Mouse (Mus musculus): ENCODE data around the gene BC037034. TPM values are rescaled to one million over a fixed set of nuclear protein-coding genes. Genes with fewer than 3 reads are reported as not detected.
A peak's percentile ranks its signal among the peaks of the same experiment; 100 is the strongest.

BC037034 gene
- polyA plus RNA-seq, 1 experiment, result 88.8 TPM

DNA sequence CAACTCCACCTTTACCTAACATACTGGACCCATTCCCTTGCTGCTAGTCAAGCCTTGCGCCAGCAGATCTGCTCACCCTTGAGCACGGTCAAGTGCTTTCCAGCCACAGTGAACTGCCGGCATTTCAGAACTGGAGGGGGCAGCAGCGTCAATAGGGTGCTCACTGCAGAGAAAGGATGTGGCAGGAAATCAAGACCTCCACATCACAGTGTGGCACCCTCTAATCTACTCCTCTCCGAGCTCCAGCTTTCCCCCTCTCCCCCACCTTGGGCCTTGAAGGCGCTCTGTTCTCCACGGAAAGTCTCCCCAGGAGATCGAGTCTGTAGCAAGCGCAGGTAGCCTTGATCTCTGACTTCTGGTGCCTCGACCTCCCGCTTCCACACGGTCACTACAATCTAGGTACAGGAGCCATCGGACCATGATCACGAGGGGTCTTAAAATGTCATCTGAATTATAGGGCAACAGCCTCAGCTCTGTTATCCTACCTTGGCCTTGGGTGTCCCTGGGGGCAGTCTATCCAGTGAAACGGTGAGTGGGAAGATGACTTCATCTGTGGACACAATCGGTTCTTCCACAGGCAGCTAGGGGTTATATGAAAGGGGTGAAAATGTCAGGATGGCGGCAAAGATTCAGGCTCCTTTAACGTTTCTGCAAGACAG is 1.1 kb downstream of the BC037034 start:
- no peak for DNase-seq (ENCODE audit: extremely low spot score in 1 of 2, low spot score in 1 of 2)

DNA sequence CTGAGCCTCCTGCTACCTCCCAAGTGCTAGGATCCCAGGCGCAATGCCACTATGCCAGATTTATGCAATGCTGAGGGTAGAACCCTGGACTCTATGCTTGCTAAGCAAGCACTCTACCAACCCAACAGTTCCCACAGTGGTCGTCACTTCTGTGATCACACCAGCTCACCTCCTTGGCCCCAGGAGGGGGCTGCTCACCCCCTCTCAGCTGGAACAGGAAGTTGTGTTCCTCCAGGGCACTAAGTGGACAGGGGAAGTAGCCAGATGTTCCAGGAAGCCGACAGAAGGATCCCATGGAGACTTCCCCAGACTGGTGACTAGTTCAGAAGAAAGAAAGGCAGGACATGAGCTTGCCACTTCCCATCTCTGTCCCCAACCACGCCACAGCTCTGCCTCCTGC is 1.8 kb downstream of the BC037034 start:
- no peak for DNase-seq (ENCODE audit: extremely low spot score in 1 of 2, low spot score in 1 of 2)

DNA sequence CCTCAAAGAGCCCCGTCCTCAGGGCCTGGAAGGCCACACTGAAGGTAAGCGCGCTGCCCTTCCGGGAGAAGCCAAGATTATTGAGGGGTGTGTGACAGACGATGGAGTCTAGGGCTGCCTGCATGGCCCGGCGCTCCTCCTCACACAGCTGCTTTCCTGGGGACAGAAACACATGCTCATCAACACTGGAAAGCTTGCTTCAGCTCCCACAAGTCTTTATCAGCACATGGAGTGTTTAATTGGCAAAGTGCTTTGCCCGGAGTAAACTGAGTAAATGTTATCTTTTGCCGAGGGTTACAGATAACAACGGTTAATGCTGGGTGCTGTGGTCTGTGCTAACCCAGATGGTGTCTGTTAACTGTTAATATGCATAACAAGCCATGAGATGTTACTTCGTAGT is 3.0 kb downstream of the BC037034 start:
- no peak for DNase-seq (ENCODE audit: extremely low spot score in 1 of 2, low spot score in 1 of 2)

DNA sequence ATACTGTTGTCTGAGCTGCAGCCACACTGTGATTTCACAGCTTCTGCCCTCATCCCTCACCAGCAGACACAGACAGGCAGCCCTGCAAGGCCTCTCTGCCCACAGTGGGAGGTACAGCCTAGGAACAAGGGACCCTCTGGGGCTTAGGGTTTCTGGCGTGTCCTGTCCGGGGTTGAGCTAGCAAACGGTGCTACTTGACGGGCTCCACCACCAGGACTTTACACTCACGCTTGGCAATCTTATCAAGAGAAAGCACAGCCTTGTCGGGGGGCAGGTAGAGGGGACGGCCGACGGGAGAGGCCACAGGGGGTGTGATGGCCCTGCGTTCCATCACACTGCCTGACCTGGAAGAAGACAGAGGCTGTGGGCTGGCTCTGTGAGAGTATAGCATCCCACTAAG is 3.8 kb downstream of the BC037034 start:
- DNase-seq (ENCODE audit: extremely low spot score in 1 of 2, low spot score in 1 of 2), result no peak

DNA sequence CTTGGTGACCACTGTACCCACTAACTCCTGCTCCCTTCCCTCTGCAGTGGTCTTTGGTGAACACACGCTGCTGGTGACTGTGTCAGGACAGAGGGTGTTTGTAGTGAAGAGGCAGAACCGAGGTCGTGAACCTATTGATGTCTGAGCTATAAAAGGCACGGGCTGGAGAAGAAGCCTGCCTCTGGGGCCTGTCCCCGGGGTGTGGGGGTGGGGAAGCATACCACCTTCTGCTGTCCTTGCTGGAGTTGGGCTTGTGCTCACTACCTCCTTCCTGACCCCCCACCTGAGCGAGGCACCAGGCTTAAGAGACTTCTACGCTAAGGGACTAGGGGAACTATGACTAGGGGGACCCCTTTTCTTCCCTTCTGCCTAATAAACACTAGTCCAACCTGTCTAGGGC is 4.8 kb downstream of the BC037034 start:
- no peak for DNase-seq (ENCODE audit: extremely low spot score in 1 of 2, low spot score in 1 of 2)

DNA sequence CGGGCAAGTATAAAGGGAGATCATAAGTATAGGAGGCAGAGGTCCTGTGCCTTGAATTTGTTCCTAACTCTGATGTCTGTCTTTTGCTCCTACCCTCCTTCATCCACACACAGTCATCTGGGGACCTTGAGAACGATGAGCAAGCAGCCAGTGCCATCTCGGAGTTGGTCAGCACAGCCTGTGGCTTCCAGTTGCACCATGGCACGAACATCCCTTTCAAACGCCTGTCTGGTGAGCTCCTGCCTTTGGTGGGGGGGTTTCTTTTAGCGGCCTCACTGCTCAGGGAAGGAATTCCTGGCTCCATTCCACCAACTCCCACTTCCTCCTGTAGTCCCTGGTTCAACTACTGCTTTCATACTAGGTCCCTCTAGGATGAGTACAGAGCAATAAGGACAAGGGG is 5.3 kb downstream of the BC037034 start:
- DNase-seq (ENCODE audit: extremely low spot score in 1 of 2, low spot score in 1 of 2), result no peak

DNA sequence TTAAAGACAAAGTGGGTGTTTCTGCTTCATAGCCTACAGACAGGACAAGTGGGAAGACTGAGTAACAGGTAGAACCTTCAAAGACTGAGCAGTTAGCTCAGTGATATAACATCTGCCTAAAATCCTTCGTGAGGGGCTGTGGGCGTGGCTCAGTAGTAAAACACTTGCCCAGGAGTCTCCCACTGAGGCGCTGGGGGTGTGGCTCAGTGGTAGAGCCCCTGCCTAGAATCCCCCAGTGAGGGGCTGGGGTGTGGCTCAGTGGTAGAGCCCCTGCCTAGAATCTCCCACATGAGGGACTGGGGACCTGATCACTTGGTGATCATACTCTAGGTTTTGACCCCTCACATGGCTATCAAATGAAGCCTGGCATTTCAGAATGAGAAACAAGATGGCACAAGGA is 5.8 kb downstream of the BC037034 start:
- DNase-seq (ENCODE audit: extremely low spot score in 1 of 2, low spot score in 1 of 2), result no peak

DNA sequence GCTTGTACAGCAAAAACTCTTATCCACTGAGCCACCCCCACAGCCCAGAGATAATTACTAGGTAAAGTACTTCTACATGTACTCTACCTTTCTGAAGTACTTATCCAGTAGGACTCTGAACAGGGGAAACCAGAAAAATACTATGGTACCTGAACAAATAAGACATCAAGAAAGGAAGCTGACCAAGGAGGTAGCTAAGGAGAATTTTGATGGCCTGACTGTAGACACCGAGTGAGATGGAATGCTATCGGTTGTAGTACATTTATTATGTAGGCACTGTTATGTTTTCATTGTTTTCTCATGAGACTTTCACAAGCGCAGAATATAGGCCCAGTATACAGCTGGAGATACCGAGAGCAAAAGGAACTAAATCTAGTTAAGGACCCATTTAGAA is 6.3 kb downstream of the BC037034 start:
- DNase-seq (ENCODE audit: extremely low spot score in 1 of 2, low spot score in 1 of 2), result no peak

DNA sequence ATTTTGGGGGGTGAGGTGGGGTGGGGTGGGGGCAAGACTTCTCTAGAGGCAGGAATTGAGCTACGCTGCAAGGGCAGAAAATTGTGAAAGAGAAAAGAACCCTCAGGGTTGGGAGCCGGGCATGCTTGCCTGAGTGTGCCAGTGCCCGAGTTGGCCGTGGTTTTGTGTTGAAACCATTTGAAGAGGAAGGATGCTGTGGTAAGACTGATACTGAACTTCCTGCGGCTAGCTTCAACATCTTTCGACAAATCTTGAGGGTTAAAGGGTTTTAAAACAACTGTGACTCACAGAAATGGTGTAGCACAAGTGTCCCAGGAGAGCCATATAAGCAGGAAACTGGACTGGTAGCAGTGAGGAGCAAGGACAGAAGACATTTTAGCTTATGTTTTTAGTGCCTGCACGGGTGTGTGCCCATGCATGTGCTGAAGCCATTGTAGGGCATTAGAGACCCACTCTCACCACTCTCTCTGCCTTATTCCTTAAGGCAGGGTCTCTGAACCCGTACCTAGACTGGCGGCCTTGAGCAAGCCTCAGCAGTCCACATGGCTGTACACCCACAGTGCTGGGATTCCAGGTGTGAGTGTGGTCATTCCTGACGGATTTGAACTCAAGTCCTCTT is 6.8 kb downstream of the BC037034 start:
- no peak for DNase-seq (ENCODE audit: extremely low spot score in 1 of 2, low spot score in 1 of 2)

DNA sequence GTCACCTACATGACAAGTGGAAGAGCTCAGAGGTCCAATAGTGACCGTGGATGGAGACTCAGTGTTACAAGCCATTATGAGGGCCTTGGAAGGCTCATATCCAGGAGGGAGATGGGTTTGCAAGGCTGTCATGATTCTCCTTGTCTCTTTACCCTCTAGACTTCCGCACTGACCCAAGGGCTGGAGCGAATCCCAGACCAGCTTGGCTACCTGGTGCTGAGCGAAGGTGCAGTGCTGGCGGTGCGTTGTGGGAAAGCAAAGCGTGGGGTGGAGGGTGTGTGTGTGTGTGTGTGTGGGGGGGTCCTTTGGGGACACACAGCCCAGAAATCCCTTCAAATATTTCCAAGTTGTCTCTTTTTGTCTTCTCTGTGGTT is 7.8 kb downstream of the BC037034 start:
- no peak for DNase-seq (ENCODE audit: extremely low spot score in 1 of 2, low spot score in 1 of 2)

DNA sequence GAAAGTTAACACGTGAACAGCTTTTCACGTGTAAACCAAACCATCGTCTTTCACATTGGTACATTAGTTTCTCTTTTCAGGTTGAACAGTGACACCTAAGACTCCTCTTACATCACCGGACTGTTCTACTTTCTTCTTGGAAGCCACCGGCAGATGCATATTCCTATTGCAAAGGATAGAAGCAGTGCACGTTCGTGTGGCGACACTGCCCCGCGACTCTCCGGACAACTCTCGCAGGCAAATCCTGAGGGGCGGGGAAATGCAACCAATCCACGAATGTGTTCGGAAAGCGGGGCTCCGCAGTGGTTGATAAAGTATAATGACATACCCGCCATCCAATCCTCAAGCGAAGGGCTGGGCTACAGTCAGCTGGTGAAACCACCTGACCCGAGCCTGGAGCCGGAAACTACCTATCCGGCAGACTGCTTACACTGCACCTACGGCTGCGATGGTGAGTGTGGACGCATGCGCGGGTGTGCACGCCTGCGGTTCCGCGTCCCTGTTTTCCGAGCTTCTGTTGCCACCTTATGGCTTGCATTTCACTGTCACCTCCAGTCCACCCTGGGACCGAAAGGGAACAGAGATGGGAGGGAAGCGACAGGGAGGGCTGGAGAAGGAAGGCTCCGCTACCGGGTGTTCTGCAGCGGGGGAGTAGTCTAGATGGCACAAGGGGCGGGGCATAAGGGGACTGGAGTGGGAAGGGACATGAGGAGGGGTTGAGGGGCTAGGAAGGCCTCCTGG is 8.3 kb downstream of the BC037034 start, which contains the start of gene Lamtor4:
Lamtor4 (plus strand) TSS at position 130 of the 741 bp plus-strand sequence.
- DNase-seq (ENCODE audit: extremely low spot score in 1 of 2, low spot score in 1 of 2), result peak; percentile 98

DNA sequence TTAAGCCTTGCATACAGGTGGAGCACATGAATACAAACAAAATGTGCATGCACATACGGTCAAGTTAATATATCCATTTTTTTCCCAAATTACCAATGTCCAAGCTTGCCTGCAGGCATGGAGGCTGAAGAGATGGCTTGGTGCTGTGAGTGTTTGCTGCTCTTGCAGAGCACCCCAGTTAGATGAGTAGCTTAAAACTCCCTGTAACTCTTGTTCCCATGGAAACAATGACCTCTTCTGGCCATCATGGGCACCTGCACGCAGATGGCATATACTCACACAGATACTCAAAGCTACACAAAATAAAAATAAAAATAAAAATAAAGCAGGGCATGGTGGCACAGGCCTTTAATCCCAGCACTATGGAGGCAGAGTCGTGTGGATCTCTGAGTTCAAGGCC is 10.8 kb downstream of the BC037034 start:
- DNase-seq (ENCODE audit: extremely low spot score in 1 of 2, low spot score in 1 of 2), result no peak

DNA sequence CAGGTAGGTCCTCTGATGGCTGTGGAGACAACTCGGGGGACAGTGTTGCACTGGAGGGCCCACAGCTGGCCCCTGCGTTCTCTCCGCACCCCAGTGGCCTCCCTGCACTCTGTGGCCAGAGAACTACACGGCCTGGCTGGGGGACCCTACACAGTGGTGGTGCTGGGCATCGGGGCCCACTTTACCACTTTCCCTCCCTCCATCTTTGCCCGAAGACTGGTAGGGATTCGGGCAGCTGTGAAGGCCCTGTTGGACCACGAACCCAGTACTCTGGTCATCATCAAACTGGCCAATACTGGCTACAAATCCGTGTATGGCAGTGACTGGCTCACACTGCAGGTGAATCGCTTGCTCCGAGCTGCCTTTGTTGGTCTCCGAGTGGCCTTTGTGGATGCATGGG is 12.7 kb downstream of the BC037034 start:
- DNase-seq (ENCODE audit: extremely low spot score in 1 of 2, low spot score in 1 of 2), result no peak

DNA sequence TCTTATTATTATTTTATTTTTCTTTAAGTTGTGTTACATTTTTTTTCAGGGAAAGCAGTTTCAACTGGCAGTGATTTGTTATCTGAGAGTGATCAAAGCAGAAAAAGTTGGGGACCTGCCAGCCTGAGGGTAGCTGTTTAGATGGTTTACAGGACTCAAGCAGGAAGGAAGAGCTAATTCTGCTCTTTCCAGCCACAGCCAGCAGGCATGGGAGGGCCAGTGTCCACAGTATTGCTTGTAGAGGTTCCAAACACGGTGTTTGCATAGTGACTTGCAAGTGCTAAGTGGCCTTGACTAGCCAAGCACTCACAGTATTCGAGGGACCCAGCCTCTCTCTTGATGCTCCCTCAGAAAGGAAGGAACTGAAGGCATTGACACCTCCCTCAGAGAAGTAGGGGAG is 22.3 kb downstream of the BC037034 start:
- no peak for DNase-seq (ENCODE audit: extremely low spot score in 1 of 2, low spot score in 1 of 2)

DNA sequence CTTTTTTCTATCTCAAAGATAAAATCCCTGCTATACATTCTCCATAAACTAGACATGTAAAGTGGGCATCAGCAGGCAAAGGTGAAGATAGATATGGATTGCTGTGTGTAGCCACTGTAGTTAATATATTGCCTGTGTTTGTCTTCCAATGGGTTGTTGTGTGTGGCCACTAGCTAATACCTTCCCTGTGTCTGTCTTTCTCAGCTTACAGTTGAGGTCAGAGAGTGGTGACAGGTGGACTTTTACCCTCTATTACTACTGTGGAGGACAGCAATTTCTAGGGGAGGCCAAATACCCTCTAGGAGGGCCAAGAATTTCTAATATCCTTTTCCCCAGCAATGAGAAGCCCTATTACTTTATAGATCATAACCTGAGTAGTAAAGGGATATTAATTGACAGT is 29.6 kb downstream of the BC037034 start:
- no peak for DNase-seq (ENCODE audit: extremely low spot score in 1 of 2, low spot score in 1 of 2)

DNA sequence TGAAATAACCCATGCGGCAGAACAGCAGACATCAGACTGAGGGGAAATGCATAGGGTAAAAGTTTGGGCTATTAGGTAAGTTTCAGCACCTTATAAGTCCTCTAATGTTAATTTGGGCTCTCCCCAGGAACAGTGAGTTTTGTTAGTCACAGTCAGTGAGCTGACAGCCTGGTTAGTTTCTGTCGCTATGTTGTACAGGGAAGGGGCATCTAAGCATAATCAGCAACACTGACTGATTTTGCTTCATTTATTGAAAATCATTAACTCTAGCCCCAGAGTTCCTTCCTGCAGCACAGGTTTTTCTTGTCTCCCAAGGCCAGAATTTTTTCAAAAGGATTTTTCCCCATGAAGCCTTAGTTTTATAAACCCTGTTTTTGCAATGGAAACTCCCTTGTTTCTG is 30.1 kb downstream of the BC037034 start:
- no peak for DNase-seq (ENCODE audit: extremely low spot score in 1 of 2, low spot score in 1 of 2)

DNA sequence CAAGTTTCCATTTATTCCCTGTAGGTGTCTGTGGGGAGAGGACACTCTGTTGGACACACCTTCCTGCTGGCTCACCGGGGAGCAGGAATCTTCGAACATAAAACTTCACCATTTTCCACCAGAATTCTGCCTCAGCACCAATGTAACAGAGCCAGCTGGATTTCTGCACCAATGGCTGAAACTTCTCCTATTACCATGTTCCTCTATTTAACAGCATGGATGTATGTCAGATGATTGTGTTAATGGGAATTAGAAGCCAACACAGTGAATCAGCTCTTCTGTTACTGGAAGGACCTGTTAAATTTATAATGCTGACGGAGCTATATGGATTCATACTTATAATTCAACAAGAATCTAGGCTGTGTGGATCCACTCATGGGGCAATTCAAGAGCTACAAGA is 34.3 kb downstream of the BC037034 start:
- DNase-seq (ENCODE audit: extremely low spot score in 1 of 2, low spot score in 1 of 2), result no peak

DNA sequence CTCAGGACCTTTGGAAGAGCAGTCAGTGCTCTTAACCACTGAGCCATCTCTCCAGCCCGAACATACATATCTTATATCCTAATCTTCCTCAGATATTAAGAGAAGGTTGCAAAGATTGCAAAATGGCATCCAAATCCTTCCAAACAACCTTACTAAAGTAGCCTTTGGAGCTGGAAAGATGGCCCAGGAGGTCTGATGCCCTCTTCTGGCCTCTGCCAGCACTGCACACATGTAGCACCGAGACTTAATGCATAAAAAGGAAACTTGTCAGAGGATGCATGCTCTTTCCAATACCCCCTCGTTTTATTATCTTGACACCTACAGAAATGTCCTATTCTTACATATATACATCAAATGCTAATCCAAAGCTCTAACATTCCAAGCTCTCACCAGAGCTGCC is 35.8 kb downstream of the BC037034 start:
- peak in 1 of 2 experiments; percentile 17 for DNase-seq (ENCODE audit: extremely low spot score in 1 of 2, low spot score in 1 of 2)

DNA sequence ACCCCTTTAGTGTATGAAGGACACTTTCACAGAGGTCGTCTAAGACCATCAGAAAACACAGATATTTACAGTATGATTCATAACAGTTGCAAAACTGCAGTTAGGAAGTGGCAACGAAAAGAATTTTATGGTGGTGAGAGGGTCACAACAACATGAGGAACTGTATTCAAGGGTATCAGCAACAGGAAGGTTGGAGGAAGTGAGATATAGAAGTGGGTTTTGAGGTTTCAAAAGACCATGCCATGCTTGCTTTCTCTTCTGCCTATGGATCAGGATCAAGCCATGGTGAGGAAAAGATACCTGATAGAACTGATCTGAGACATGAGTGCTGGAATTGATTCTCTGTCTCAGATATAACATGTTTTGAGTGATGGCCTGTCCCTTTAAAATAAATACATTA is 36.5 kb downstream of the BC037034 start:
- no peak for DNase-seq (ENCODE audit: extremely low spot score in 1 of 2, low spot score in 1 of 2)

DNA sequence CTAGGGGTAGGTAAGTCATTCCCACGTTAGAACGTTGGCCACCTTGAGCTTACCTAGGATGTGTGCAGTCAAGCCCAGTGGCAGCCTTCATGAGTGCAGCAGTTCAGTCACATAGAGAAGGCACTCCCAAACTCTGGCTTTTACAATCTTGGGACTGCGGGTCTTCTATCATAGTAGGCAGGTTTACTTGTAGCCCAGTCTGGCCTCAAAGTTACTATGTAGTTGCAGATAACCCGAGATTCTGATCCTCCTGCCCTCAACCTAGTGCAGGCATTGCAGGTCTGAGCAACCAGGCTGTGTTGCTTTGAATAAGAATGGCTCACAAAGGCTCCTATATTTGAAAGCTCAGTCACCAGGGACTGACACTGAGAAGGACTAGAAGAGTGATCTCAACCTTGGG is 37.3 kb downstream of the BC037034 start:
- no peak for DNase-seq (ENCODE audit: extremely low spot score in 1 of 2, low spot score in 1 of 2)

DNA sequence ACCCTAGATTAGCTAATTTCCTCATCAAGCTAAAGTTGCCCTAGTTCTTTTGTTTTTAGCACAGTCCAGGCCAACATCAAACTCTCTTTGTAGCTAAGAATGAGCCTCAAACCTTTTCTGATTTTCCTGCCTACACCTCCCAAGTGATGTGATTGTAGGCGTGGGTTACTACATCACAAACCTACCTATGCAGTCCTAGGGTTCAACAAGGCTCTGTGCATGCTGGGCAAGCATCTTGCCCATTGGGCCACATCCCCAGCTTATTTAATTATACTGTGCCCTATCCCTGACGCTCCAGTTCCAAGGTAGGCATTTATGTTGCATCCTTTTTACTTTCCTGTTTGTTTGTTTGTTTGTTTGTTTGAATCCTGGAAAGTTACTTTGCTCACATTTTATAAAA is 38.1 kb downstream of the BC037034 start, which contains the start of gene Nxpe5:
Nxpe5 (plus strand) TSS at position 199 of the 400 bp plus-strand sequence.
- no peak for DNase-seq (ENCODE audit: extremely low spot score in 1 of 2, low spot score in 1 of 2)

DNA sequence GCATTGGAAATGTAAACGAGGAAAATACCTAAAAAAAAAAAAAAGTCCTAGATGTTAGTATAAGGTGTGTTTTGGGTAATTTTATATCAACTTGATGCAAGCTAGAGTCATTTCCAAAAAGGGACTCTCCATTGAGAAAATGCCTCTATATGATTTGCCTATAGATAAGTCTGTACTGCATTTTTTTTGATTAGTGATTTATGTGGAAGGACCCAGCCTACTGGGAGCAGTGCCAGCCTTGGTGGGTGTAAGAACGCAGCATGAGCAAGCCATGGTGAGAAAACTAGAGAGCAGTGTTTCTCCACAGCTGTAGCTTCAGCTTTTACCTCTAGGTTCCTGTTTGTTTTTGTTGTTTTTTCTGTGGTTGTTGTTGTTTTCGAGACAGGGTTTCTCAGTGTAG is 40.5 kb downstream of the BC037034 start:
- DNase-seq (ENCODE audit: extremely low spot score in 1 of 2, low spot score in 1 of 2), result peak in 1 of 2 experiments; percentile 20
